14 mouse cellular contexts compared by ENCODE assay signal in genomic region chr10:12796510-12796840, GRCm38 (mm10).
A peak's percentile ranks its signal among the peaks of the same experiment; 100 is the strongest.
DNase-seq lines count a peak whose midpoint lies in the region; ATAC-seq and TF ChIP-seq lines count a peak whose summit lies in the region.
"Had no signal": no experiment of that assay in that cellular context is flagged by ENCODE, and none has a peak within 500 bp of the region (broad histone marks: within the 10 kb centered on the region; RNA-seq: fewer than 3 reads in every experiment).

No protein-coding gene starts in this region.

- ATAC-seq in midbrain, embryonic 13.5 days, result 0 out of 2 replicates have a peak, but pooled peaks have one; percentile 27
- ATAC-seq in lung, postnatal 0 days, result no peak

- H3K9ac ChIP-seq in midbrain, embryonic 13.5 days (replicated peaks), result no peak overlapping the region
- no peak overlapping the region for H3K9ac ChIP-seq in lung, postnatal 0 days (replicated peaks; ENCODE audit: low read depth)
- H3K9ac ChIP-seq: heart, embryonic 15.5 days; liver, embryonic 13.5 days had no signal

- TF ChIP-seq CTCF in lung, postnatal 0 days (IDR thresholded peaks at IDR 0.05), result no peak

- no peak for TF ChIP-seq EP300 in lung, postnatal 0 days (IDR thresholded peaks at IDR 0.05)

- H3K4me3 ChIP-seq in hindbrain, embryonic 10.5 days, result no peak overlapping the region
- no peak overlapping the region for H3K4me3 ChIP-seq in midbrain, embryonic 13.5 days (replicated peaks)
- no peak overlapping the region for H3K4me3 ChIP-seq in lung, postnatal 0 days (ENCODE audit: low read depth, low read length)
- H3K4me3 ChIP-seq: heart, embryonic 15.5 days; liver, embryonic 13.5 days had no signal

- DNase-seq in heart, adult 11 months, result peak; percentile 90
- DNase-seq in heart, postnatal 10 days, result no peak
- DNase-seq in cerebellum, adult 11-12 months, result peak; percentile 91
- no peak for DNase-seq in hindbrain, embryonic 10.5 days (ENCODE audit: low spot score)
- DNase-seq in lung, adult 18-20 months, result no peak
- DNase-seq in layer of hippocampus, postnatal 14 days (ENCODE audit: low spot score in 2 of 2), result no peak
- DNase-seq in lung, postnatal 0 days (ENCODE audit: low spot score), result no peak
- DNase-seq: kidney, adult 11 months; liver, embryonic 13.5 days; right cerebral cortex, postnatal 25 days; thymus, postnatal 14 days had no signal

- no peaks in the 10 kb centered on the region for H3K27me3 ChIP-seq in hindbrain, embryonic 10.5 days (ENCODE audit: insufficient read depth, poor library complexity, severe bottlenecking)
- no peaks in the 10 kb centered on the region for H3K27me3 ChIP-seq in midbrain, embryonic 13.5 days
- H3K27me3 ChIP-seq in lung, postnatal 0 days (replicated peaks; ENCODE audit: insufficient read depth, low read length), result no peaks in the 10 kb centered on the region
- H3K27me3 ChIP-seq: heart, embryonic 15.5 days; liver, embryonic 13.5 days had no signal

- intact Hi-C loops in heart, postnatal 10 days (cut with DNase I), result loop anchor here (5.0 kb wide), 1 partner anchor 71 kb away; the partner anchor contains the start of gene Utrn

- H3K9me3 ChIP-seq in hindbrain, embryonic 10.5 days, result no peaks in the 10 kb centered on the region
- no peaks in the 10 kb centered on the region for H3K9me3 ChIP-seq in midbrain, embryonic 13.5 days
- H3K9me3 ChIP-seq in lung, postnatal 0 days (ENCODE audit: low read length), result no peaks in the 10 kb centered on the region
- H3K9me3 ChIP-seq: G1E; heart, embryonic 15.5 days; liver, embryonic 13.5 days had no signal

- H3K27ac ChIP-seq in hindbrain, embryonic 10.5 days, result 0 out of 2 replicates have a peak overlapping the region, but pooled peaks have one; percentile 35
- no peak overlapping the region for H3K27ac ChIP-seq in midbrain, embryonic 13.5 days
- no peak overlapping the region for H3K27ac ChIP-seq in lung, postnatal 0 days (ENCODE audit: low read length)
- H3K27ac ChIP-seq: heart, embryonic 15.5 days; liver, embryonic 13.5 days had no signal

- H3K4me2 ChIP-seq in midbrain, embryonic 13.5 days (replicated peaks), result no peak overlapping the region
- H3K4me2 ChIP-seq in lung, postnatal 0 days (replicated peaks; ENCODE audit: low read depth, low read length), result no peak overlapping the region
- H3K4me2 ChIP-seq: heart, embryonic 15.5 days; liver, embryonic 13.5 days had no signal

- H3K36me3 ChIP-seq in hindbrain, embryonic 10.5 days, result no peaks in the 10 kb centered on the region
- H3K36me3 ChIP-seq in midbrain, embryonic 13.5 days, result no peaks in the 10 kb centered on the region
- H3K36me3 ChIP-seq in lung, postnatal 0 days (ENCODE audit: insufficient read depth, low read length), result no peaks in the 10 kb centered on the region
- H3K36me3 ChIP-seq: heart, embryonic 15.5 days; liver, embryonic 13.5 days had no signal

- WGBS in hindbrain, embryonic 10.5 days, result 79% methylated on average over 1 of the region's 1 CpGs
- 69% methylated on average over 1 of the region's 1 CpGs for WGBS in midbrain, embryonic 13.5 days
- WGBS in lung, postnatal 0 days, result 88% methylated on average over 1 of the region's 1 CpGs

- H3K4me1 ChIP-seq in hindbrain, embryonic 10.5 days (replicated peaks), result peaks cover 26% of the 10 kb centered on the region
- H3K4me1 ChIP-seq in midbrain, embryonic 13.5 days (replicated peaks), result peaks cover 18% of the 10 kb centered on the region
- H3K4me1 ChIP-seq in lung, postnatal 0 days (ENCODE audit: insufficient read depth, low read depth, low read length), result peaks cover 2% of the 10 kb centered on the region; the same call in 1 of the 2 replicates

Comparison
In these comparisons a context has a peak if more than half of its experiments do, and no peak if none do; other contexts are left out.
1. DNase-seq: peak in heart, adult 11 months (single experiment) and cerebellum, adult 11-12 months (single experiment); none in heart, postnatal 10 days (0 of 2), hindbrain, embryonic 10.5 days (single experiment), lung, adult 18-20 months (0 of 2), layer of hippocampus, postnatal 14 days (0 of 2) and lung, postnatal 0 days (single experiment).